Mouse (Mus musculus) midbrain, embryonic 16.5 days (tissue): ENCODE results near the gene Rinl. TPM values are rescaled to one million over a fixed set of nuclear protein-coding genes. Genes with fewer than 3 reads are reported as not detected.

ENCODE experiments used
- ATAC-seq: fragments of 200-750 bp; cut with Nextera tagmentation; 2 replicates; pipeline ENCODE4 v1.8.0; 2017; ENCODE audit warnings: moderate TSS enrichment
- H3K27ac ChIP-seq: fragments of 300-500 bp; sonication (generic); 2 replicates; pipeline ENCODE4 v1.5.1; 2014; ENCODE audit warnings: mild to moderate bottlenecking, low read length, mixed read lengths
- H3K27me3 ChIP-seq: fragments of 300-500 bp; sonication (generic); 2 replicates; pipeline ENCODE4 v1.6.1; 2014; ENCODE audit warnings: low read depth, low read length, mixed read lengths; ENCODE audit not compliant: control insufficient read depth, insufficient read depth
- H3K36me3 ChIP-seq: fragments of 300-500 bp; sonication (generic); 2 replicates; pipeline ENCODE4 v1.6.1; 2014; ENCODE audit warnings: mild to moderate bottlenecking, low read length, moderate library complexity, mixed read lengths; ENCODE audit not compliant: control insufficient read depth, insufficient read depth
- H3K4me1 ChIP-seq: fragments of 300-500 bp; sonication (generic); 2 replicates; pipeline ENCODE4 v1.6.1; 2014; ENCODE audit warnings: mild to moderate bottlenecking, low read length, mixed read lengths; ENCODE audit not compliant: control insufficient read depth, insufficient read depth
- H3K4me2 ChIP-seq: fragments of 300-500 bp; sonication (generic); 2 replicates; pipeline ENCODE4 v1.6.1; 2014; ENCODE audit warnings: mild to moderate bottlenecking, low read length, mixed read lengths
- H3K4me3 ChIP-seq: fragments of 300-500 bp; sonication (generic); 2 replicates; pipeline ENCODE4 v1.5.1; 2014; ENCODE audit warnings: low read depth, mild to moderate bottlenecking, low read length, moderate library complexity, mixed read lengths
- H3K9ac ChIP-seq: fragments of 300-500 bp; sonication (generic); 2 replicates; pipeline ENCODE4 v1.6.1; 2014; ENCODE audit warnings: low read depth, low read length, mixed read lengths
- H3K9me3 ChIP-seq: fragments of 300-500 bp; sonication (generic); replicated peaks from 2 replicates; pipeline ENCODE4 v1.6.1; 2014; ENCODE audit warnings: mild to moderate bottlenecking, low read length, mixed read lengths; ENCODE audit not compliant: control insufficient read depth, poor library complexity, severe bottlenecking
- WGBS: fragments of 180-500 bp; shearing (Covaris S2); extraction: QIAGEN DNeasy Blood & Tissue Kit; methylation state at CpG from one replicate; pipeline ENCODE4 v1.1.7; 2014; 5-methylcytosine and 5-hydroxymethylcytosine counted together
- polyA plus RNA-seq: library from polyadenylated mRNA; unstranded; fragments of >200 nt; fragmentation: Nextera tagmentation; extraction: Ambion mirVana; gene quantifications from 2 replicates; pipeline ENCODE4 v1.2.1, GENCODE M21; 2015

Gene Rinl
- polyA plus RNA-seq, 1 experiment from 2014 or later = 2.2 TPM

DNA sequence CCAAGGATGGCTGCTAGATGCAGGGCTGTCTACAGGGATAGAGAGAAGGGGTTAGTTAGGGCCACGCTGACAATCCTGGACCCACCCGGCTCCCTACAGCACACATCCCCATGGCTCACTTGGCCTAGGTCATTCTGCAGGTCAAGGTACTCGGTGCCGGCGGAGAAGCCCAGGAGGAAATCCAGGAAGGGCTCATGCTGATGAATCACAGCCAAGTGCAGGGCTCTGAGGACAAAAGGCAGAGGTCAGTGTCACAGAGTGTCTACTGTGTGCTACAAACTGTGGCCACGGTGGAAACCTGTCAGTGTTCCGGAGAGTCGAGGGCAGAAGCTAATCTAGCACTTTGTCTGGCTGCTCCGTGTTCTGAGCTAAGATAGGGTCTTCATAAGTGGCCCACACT lies 26.9 kb upstream of the Rinl start:
- ATAC-seq = no peak
- H3K4me1 ChIP-seq = peaks cover 11% of the 10 kb centered on the region
- H3K36me3 ChIP-seq = peaks cover 13% of the 10 kb centered on the region; the same call in 1 of the 2 replicates
- H3K9me3 ChIP-seq = no peaks in the 10 kb centered on the region
- H3K4me3 ChIP-seq = no peak overlapping the region
- WGBS = 92% methylated on average over 9 of the region's 9 CpGs
- no peaks in the 10 kb centered on the region for H3K27me3 ChIP-seq
- no peak overlapping the region for H3K4me2 ChIP-seq
- no peak overlapping the region for H3K9ac ChIP-seq
- H3K27ac ChIP-seq = no peak overlapping the region

GRCm38 (mm10) chr7:28765211-28765610 lies 23.6 kb upstream of the Rinl start:
- H3K4me1 ChIP-seq = peaks cover 25% of the 10 kb centered on the region
- H3K27me3 ChIP-seq = no peaks in the 10 kb centered on the region
- ATAC-seq = no peak
- peak overlapping the region; percentile 65 for H3K4me2 ChIP-seq
- peaks cover 4% of the 10 kb centered on the region; the same call in 1 of the 2 replicates for H3K36me3 ChIP-seq
- H3K9me3 ChIP-seq = no peaks in the 10 kb centered on the region
- no peak overlapping the region for H3K27ac ChIP-seq
- WGBS = 82% methylated on average over 6 of the region's 6 CpGs
- peak overlapping the region; percentile 69; the same call in 1 of the 2 replicates for H3K4me3 ChIP-seq
- H3K9ac ChIP-seq = no peak overlapping the region

GRCm38 (mm10) chr7:28766173-28766879 lies 22.4 kb upstream of the Rinl start, which contains the start of gene Sirt2:
Gene Sirt2, plus strand, starts transcription at chr7:28766735.
- peaks cover 25% of the 10 kb centered on the region for H3K4me1 ChIP-seq
- peak within 1 kb of the TSS; percentile 69 for H3K4me3 ChIP-seq
- ATAC-seq = peak; percentile 98
- no peaks in the 10 kb centered on the region for H3K9me3 ChIP-seq
- peak within 1 kb of the TSS; percentile 65 for H3K4me2 ChIP-seq
- no peaks in the 10 kb centered on the region for H3K27me3 ChIP-seq
- H3K9ac ChIP-seq = peak within 1 kb of the TSS; percentile 74
- under 1% methylated on average over 45 of the region's 45 CpGs for WGBS
- no peak within 1 kb of the TSS for H3K27ac ChIP-seq
- H3K36me3 ChIP-seq = peaks cover 4% of the 10 kb centered on the region; the same call in 1 of the 2 replicates

GRCm38 (mm10) chr7:28766910-28767309 lies 21.9 kb upstream of the Rinl start:
- no peaks in the 10 kb centered on the region for H3K9me3 ChIP-seq

GRCm38 (mm10) chr7:28767462-28767965 lies 21.3 kb upstream of the Rinl start, which contains the start of gene Nfkbib:
Gene Nfkbib, minus strand, starts transcription at chr7:28767512.
- H3K9me3 ChIP-seq = no peaks in the 10 kb centered on the region
- 0 out of 2 replicates have a peak, but pooled peaks cover 5% of the 10 kb centered on the region for H3K36me3 ChIP-seq
- no peak within 1 kb of the TSS for H3K27ac ChIP-seq
- H3K9ac ChIP-seq = peak within 1 kb of the TSS; percentile 73
- H3K27me3 ChIP-seq = no peaks in the 10 kb centered on the region
- no peak for ATAC-seq
- peak within 1 kb of the TSS; percentile 61 for H3K4me2 ChIP-seq
- H3K4me1 ChIP-seq = peaks cover 25% of the 10 kb centered on the region
- H3K4me3 ChIP-seq = peak within 1 kb of the TSS; percentile 69
- WGBS = 68% methylated on average over 7 of the region's 7 CpGs

More at GRCm38 (mm10) chr7:28766910-28767309, 21.9 kb upstream of the Rinl start:
- H3K27ac ChIP-seq = no peak overlapping the region
- peaks cover 25% of the 10 kb centered on the region for H3K4me1 ChIP-seq
- 0 out of 2 replicates have a peak, but pooled peaks cover under 1% of the 10 kb centered on the region for H3K36me3 ChIP-seq
- H3K4me2 ChIP-seq = peak overlapping the region; percentile 61
- no peaks in the 10 kb centered on the region for H3K27me3 ChIP-seq
- peak overlapping the region; percentile 69 for H3K4me3 ChIP-seq
- WGBS = 2% methylated on average over 14 of the region's 14 CpGs
- ATAC-seq = peak; percentile 33
- peak overlapping the region; percentile 73 for H3K9ac ChIP-seq

- H3K4me2 ChIP-seq = no peak overlapping the region
- H3K4me1 ChIP-seq = peaks cover 25% of the 10 kb centered on the region
- H3K27me3 ChIP-seq = no peaks in the 10 kb centered on the region
- 94% methylated on average over 9 of the region's 9 CpGs for WGBS
- no peak overlapping the region for H3K9ac ChIP-seq
- no peaks in the 10 kb centered on the region for H3K9me3 ChIP-seq
- no peak overlapping the region for H3K27ac ChIP-seq
- 0 out of 2 replicates have a peak, but pooled peaks cover 5% of the 10 kb centered on the region for H3K36me3 ChIP-seq
- no peak overlapping the region for H3K4me3 ChIP-seq
- ATAC-seq = no peak
Observed at GRCm38 (mm10) chr7:28769414-28769958, 19.3 kb upstream of the Rinl start.

GRCm38 (mm10) chr7:28770309-28770708 lies 18.5 kb upstream of the Rinl start:
- Histone ChIP-seq H3K27ac (no peak overlapping the region), H3K27me3 (no peaks in the 10 kb centered on the region), H3K9ac (no peak overlapping the region), H3K4me1 (peaks cover 19% of the 10 kb centered on the region), H3K9me3 (no peaks in the 10 kb centered on the region), H3K4me2 (no peak overlapping the region), H3K36me3 (0 out of 2 replicates have a peak, but pooled peaks cover 7% of the 10 kb centered on the region), H3K4me3 (no peak overlapping the region)
- ATAC-seq = no peak
- WGBS = 90% methylated on average over 3 of the region's 3 CpGs

DNA sequence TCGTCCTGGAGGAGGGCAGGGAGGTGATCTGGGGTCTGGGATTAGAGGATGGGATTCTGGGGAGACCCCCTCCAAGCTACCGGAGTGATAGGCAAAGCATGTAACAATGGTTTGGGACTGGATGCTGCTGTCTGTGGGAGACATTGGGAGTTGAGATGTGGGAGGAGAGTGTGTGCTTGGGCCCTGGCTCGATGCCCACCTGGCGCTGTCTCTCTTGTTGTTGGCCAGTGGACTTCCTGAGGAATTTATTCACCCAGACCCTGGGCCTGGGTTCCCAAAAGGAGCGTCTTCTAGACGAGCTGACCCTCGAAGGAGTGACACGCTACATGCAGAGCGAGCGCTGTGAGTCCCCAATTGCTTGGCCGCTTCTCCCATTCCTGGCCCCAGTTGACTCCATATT lies 16.9 kb upstream of the Rinl start:
- no peaks in the 10 kb centered on the region for H3K9me3 ChIP-seq
- no peak overlapping the region for H3K9ac ChIP-seq
- no peak overlapping the region for H3K4me2 ChIP-seq
- ATAC-seq = no peak
- H3K27me3 ChIP-seq = no peaks in the 10 kb centered on the region
- no peak overlapping the region for H3K27ac ChIP-seq
- H3K36me3 ChIP-seq = peaks cover 9% of the 10 kb centered on the region; the same call in 1 of the 2 replicates
- 87% methylated on average over 11 of the region's 11 CpGs for whole genome bisulfite sequencing
- H3K4me3 ChIP-seq = no peak overlapping the region
- peaks cover 13% of the 10 kb centered on the region for H3K4me1 ChIP-seq

DNA sequence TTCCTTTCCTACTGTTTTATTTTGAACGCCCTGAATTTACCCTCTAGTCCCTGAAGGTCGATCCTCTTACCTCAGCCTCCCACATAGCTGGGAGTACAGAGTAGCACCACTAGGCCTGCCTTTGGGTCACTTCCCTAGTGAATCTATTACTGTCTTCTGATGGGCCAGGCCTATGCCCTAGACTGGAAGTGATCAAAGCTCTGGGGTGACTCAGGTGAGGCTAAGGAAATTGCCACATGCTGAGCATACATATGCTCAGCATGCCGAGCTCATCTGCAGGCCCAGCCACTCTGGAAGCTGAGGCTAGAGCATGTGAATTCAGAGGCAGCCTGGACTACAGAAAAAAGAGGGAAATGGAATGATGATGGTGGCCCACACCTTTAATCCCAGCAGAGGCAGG lies 15.6 kb upstream of the Rinl start:
- Histone ChIP-seq H3K9ac (no peak overlapping the region), H3K27ac (no peak overlapping the region), H3K4me3 (no peak overlapping the region), H3K4me2 (no peak overlapping the region), H3K4me1 (peaks cover 4% of the 10 kb centered on the region), H3K36me3 (peaks cover 11% of the 10 kb centered on the region; the same call in 1 of the 2 replicates), H3K9me3 (no peaks in the 10 kb centered on the region), H3K27me3 (no peaks in the 10 kb centered on the region)
- ATAC-seq = no peak
- WGBS = 81% methylated on average over 3 of the region's 3 CpGs
